Mouse (Mus musculus) forebrain, embryonic 10.5 days (tissue): ENCODE data around the gene Pah. TPM values are rescaled to one million over a fixed set of nuclear protein-coding genes. Genes with fewer than 3 reads are reported as not detected.
A peak's percentile ranks its signal among the peaks of the same experiment; 100 is the strongest.

Experiments used
- DNase-seq: peaks from one replicate; pipeline ENCODE4 v3.0.0-alpha.2; 2017; ENCODE audit warnings: low spot score; ENCODE audit errors: extremely low spot score
- H3K27ac ChIP-seq: fragments of 300-500 bp; sonication (generic); 2 replicates; pipeline ENCODE4 v1.5.1; 2016; ENCODE audit warnings: mild to moderate bottlenecking
- H3K27me3 ChIP-seq: fragments of 300-500 bp; sonication (generic); 2 replicates; pipeline ENCODE4 v1.6.1; 2016; ENCODE audit warnings: mild to moderate bottlenecking; ENCODE audit not compliant: poor library complexity, severe bottlenecking
- H3K36me3 ChIP-seq: fragments of 300-500 bp; sonication (generic); replicated peaks from 2 replicates; pipeline ENCODE4 v1.6.1; 2016; ENCODE audit warnings: mild to moderate bottlenecking, moderate library complexity
- H3K4me1 ChIP-seq: fragments of 300-500 bp; sonication (generic); 2 replicates; pipeline ENCODE4 v1.6.1; 2016
- H3K4me3 ChIP-seq: fragments of 300-500 bp; sonication (generic); 2 replicates; pipeline ENCODE4 v1.5.1; 2016; ENCODE audit warnings: mild to moderate bottlenecking, moderate library complexity
- H3K9me3 ChIP-seq: fragments of 300-500 bp; sonication (generic); 2 replicates; pipeline ENCODE4 v1.6.1; 2016; ENCODE audit warnings: mild to moderate bottlenecking, moderate library complexity
- WGBS: fragments of 180-500 bp; shearing (Covaris S2); methylation state at CpG from one replicate; pipeline ENCODE4 v1.1.7; 2016; 5-methylcytosine and 5-hydroxymethylcytosine counted together
- polyA plus RNA-seq: library from polyadenylated mRNA; unstranded; fragments of >200 nt; fragmentation: Nextera tagmentation; extraction: Ambion mirVana; gene quantifications from 2 replicates; pipeline ENCODE4 v1.2.1, GENCODE M21; 2016

The Pah gene
- polyA plus RNA-seq, 1 experiment from 2014 or later, result not detected

- Histone ChIP-seq H3K9me3 (peaks cover 2% of the 10 kb centered on the region; the same call in 1 of the 2 replicates), H3K36me3 (no peaks in the 10 kb centered on the region), H3K27me3 (peaks cover 98% of the 10 kb centered on the region), H3K4me3 (peak overlapping the region; percentile 80), H3K4me1 (peaks cover 76% of the 10 kb centered on the region), H3K27ac (peak overlapping the region; percentile 91)
- under 1% methylated on average over 75 of the region's 90 CpGs for whole genome bisulfite sequencing
- DNase-seq, result peak; percentile 63
Measured at GRCm38 (mm10) chr10:87492661-87493551, 28.7 kb upstream of the Pah start.

- H3K36me3 ChIP-seq, result no peaks in the 10 kb centered on the region
- peak; percentile 81 for DNase-seq
- H3K4me1 ChIP-seq, result peaks cover 69% of the 10 kb centered on the region
- H3K4me3 ChIP-seq, result peak within 1 kb of the TSS; percentile 80
- peak within 1 kb of the TSS; percentile 91 for H3K27ac ChIP-seq
- H3K9me3 ChIP-seq, result peaks cover 7% of the 10 kb centered on the region; the same call in 1 of the 2 replicates
- WGBS, result 1% methylated on average over 32 of the region's 34 CpGs
- H3K27me3 ChIP-seq, result peaks cover 98% of the 10 kb centered on the region
Measured at GRCm38 (mm10) chr10:87493576-87493975, 28.0 kb upstream of the Pah start, which contains the start of gene Ascl1. Gene Ascl1 (minus strand): TSS chr10:87493660.

- peak overlapping the region; percentile 80 for H3K4me3 ChIP-seq
- H3K36me3 ChIP-seq, result no peaks in the 10 kb centered on the region
- peak overlapping the region; percentile 91 for H3K27ac ChIP-seq
- H3K9me3 ChIP-seq, result peaks cover 7% of the 10 kb centered on the region; the same call in 1 of the 2 replicates
- peaks cover 98% of the 10 kb centered on the region for H3K27me3 ChIP-seq
- H3K4me1 ChIP-seq, result peaks cover 63% of the 10 kb centered on the region
- DNase-seq, result peak; percentile 34
- WGBS, result 1% methylated on average over 4 of the region's 4 CpGs
Measured at GRCm38 (mm10) chr10:87494176-87494575, 27.4 kb upstream of the Pah start.

- H3K36me3 ChIP-seq, result no peaks in the 10 kb centered on the region
- H3K9me3 ChIP-seq, result peaks cover 7% of the 10 kb centered on the region; the same call in 1 of the 2 replicates
- H3K27ac ChIP-seq, result peak overlapping the region; percentile 91
- peak overlapping the region; percentile 80 for H3K4me3 ChIP-seq
- peaks cover 98% of the 10 kb centered on the region for H3K27me3 ChIP-seq
- 1% methylated on average over 18 of the region's 18 CpGs for WGBS
- peak; percentile 46 for DNase-seq
- peaks cover 59% of the 10 kb centered on the region for H3K4me1 ChIP-seq
Measured at GRCm38 (mm10) chr10:87494596-87494995, 27.0 kb upstream of the Pah start.

GRCm38 (mm10) chr10:87497056-87497455 is 24.5 kb upstream of the Pah start:
- no peaks in the 10 kb centered on the region for H3K36me3 ChIP-seq
- no peak overlapping the region for H3K4me3 ChIP-seq
- WGBS, result 92% methylated on average over 2 of the region's 2 CpGs
- H3K27ac ChIP-seq, result no peak overlapping the region
- peaks cover 59% of the 10 kb centered on the region for H3K4me1 ChIP-seq
- H3K27me3 ChIP-seq, result peaks cover 100% of the 10 kb centered on the region
- no peak for DNase-seq
- H3K9me3 ChIP-seq, result peaks cover 7% of the 10 kb centered on the region; the same call in 1 of the 2 replicates

- Histone ChIP-seq H3K27ac (peak overlapping the region; percentile 76), H3K27me3 (peaks cover 98% of the 10 kb centered on the region), H3K9me3 (peaks cover 7% of the 10 kb centered on the region; the same call in 1 of the 2 replicates), H3K36me3 (no peaks in the 10 kb centered on the region), H3K4me3 (peak overlapping the region; percentile 43), H3K4me1 (peaks cover 41% of the 10 kb centered on the region)
- WGBS, result 6% methylated on average over 20 of the region's 20 CpGs
- peak; percentile 34 for DNase-seq
Measured at GRCm38 (mm10) chr10:87500926-87501658, 20.5 kb upstream of the Pah start.

- DNase-seq, result peak; percentile 33
- Histone ChIP-seq H3K36me3 (no peaks in the 10 kb centered on the region), H3K9me3 (peaks cover 7% of the 10 kb centered on the region; the same call in 1 of the 2 replicates), H3K4me3 (peak overlapping the region; percentile 43), H3K27ac (peak overlapping the region; percentile 76), H3K27me3 (peaks cover 94% of the 10 kb centered on the region), H3K4me1 (peaks cover 41% of the 10 kb centered on the region)
- WGBS, result 11% methylated on average over 7 of the region's 7 CpGs
Measured at GRCm38 (mm10) chr10:87501659-87502042, 19.9 kb upstream of the Pah start.

- peaks cover 91% of the 10 kb centered on the region for H3K27me3 ChIP-seq
- peak overlapping the region; percentile 43; the same call in 1 of the 2 replicates for H3K4me3 ChIP-seq
- peak overlapping the region; percentile 76 for H3K27ac ChIP-seq
- peak; percentile 67 for DNase-seq
- WGBS, result 21% methylated on average over 5 of the region's 5 CpGs
- peaks cover 41% of the 10 kb centered on the region for H3K4me1 ChIP-seq
- peaks cover 7% of the 10 kb centered on the region; the same call in 1 of the 2 replicates for H3K9me3 ChIP-seq
- no peaks in the 10 kb centered on the region for H3K36me3 ChIP-seq
Measured at GRCm38 (mm10) chr10:87502283-87502682, 19.3 kb upstream of the Pah start.

- peaks cover 79% of the 10 kb centered on the region for H3K27me3 ChIP-seq
- peaks cover 41% of the 10 kb centered on the region for H3K4me1 ChIP-seq
- no peak overlapping the region for H3K27ac ChIP-seq
- no peak overlapping the region for H3K4me3 ChIP-seq
- H3K9me3 ChIP-seq, result no peaks in the 10 kb centered on the region
- no peaks in the 10 kb centered on the region for H3K36me3 ChIP-seq
- 4% methylated on average over 10 of the region's 10 CpGs for WGBS
- DNase-seq, result peak; percentile 55
Measured at GRCm38 (mm10) chr10:87503946-87504345, 17.6 kb upstream of the Pah start.

- Histone ChIP-seq H3K4me1 (peaks cover 4% of the 10 kb centered on the region), H3K36me3 (no peaks in the 10 kb centered on the region), H3K27ac (no peak overlapping the region), H3K9me3 (no peaks in the 10 kb centered on the region), H3K4me3 (no peak overlapping the region), H3K27me3 (peaks cover 33% of the 10 kb centered on the region)
- WGBS, result 94% methylated on average over 4 of the region's 4 CpGs
- DNase-seq, result no peak
Measured at GRCm38 (mm10) chr10:87508581-87508980, 13.0 kb upstream of the Pah start.

- no peaks in the 10 kb centered on the region for H3K9me3 ChIP-seq
- no peaks in the 10 kb centered on the region for H3K36me3 ChIP-seq
- peaks cover 3% of the 10 kb centered on the region; the same call in 1 of the 2 replicates for H3K27me3 ChIP-seq
- DNase-seq, result no peak
- H3K27ac ChIP-seq, result no peak overlapping the region
- H3K4me1 ChIP-seq, result no peaks in the 10 kb centered on the region
- no peak overlapping the region for H3K4me3 ChIP-seq
Measured at GRCm38 (mm10) chr10:87513052-87513451, 8.5 kb upstream of the Pah start.

GRCm38 (mm10) chr10:87518585-87518984 is 3.0 kb upstream of the Pah start:
- no peaks in the 10 kb centered on the region for H3K4me1 ChIP-seq
- H3K4me3 ChIP-seq, result no peak overlapping the region
- no peak overlapping the region for H3K27ac ChIP-seq
- peaks cover 23% of the 10 kb centered on the region for H3K27me3 ChIP-seq
- no peaks in the 10 kb centered on the region for H3K36me3 ChIP-seq
- H3K9me3 ChIP-seq, result no peaks in the 10 kb centered on the region
- no peak for DNase-seq
- 91% methylated on average over 2 of the region's 2 CpGs for WGBS
